Mouse (Mus musculus): ENCODE results near the gene Fam171a1. TPM values are rescaled to one million over a fixed set of nuclear protein-coding genes. Genes with fewer than 3 reads are reported as not detected.
"Not testable (repeated sequence)": the region's sequence is repeated elsewhere in the genome, so short reads cannot be mapped to it uniquely, and the experiment has no call there.

Gene Fam171a1
- polyA plus RNA-seq, 1 experiment = 21.7 TPM

GRCm38 (mm10) chr2:3168719-3169402 is 54.8 kb downstream of the Fam171a1 start:
- no peaks in the 10 kb centered on the region for H3K27me3 ChIP-seq (replicated peaks; ENCODE audit: control insufficient read depth, insufficient read depth, low read length)
- peaks cover 11% of the 10 kb centered on the region for H3K4me1 ChIP-seq (ENCODE audit: control insufficient read depth, insufficient read depth, low read length)
- TF ChIP-seq CTCF (conservative IDR thresholded peaks at IDR 0.05; ENCODE audit: insufficient read depth, insufficient read length, low read depth, low read length) (no peak), POLR2A (IDR thresholded peaks at IDR 0.05; ENCODE audit: low read depth, low read length) (no peak)
- H3K36me3 ChIP-seq (ENCODE audit: control insufficient read depth, insufficient read depth, low read length) = no peaks in the 10 kb centered on the region
- no peak overlapping the region for H3K4me3 ChIP-seq (ENCODE audit: insufficient read depth, low read depth, low read length)
- no peak overlapping the region for H3K27ac ChIP-seq (ENCODE audit: insufficient read depth, low read depth, low read length)
- DNase-seq = no peak
- WGBS = 86% methylated on average over 14 of the region's 14 CpGs

GRCm38 (mm10) chr2:3169403-3169747 is 55.4 kb downstream of the Fam171a1 start:
- peaks cover 11% of the 10 kb centered on the region for H3K4me1 ChIP-seq (ENCODE audit: control insufficient read depth, insufficient read depth, low read length)
- no peak overlapping the region for H3K27ac ChIP-seq (ENCODE audit: insufficient read depth, low read depth, low read length)
- H3K27me3 ChIP-seq (replicated peaks; ENCODE audit: control insufficient read depth, insufficient read depth, low read length) = no peaks in the 10 kb centered on the region
- H3K4me3 ChIP-seq (ENCODE audit: insufficient read depth, low read depth, low read length) = no peak overlapping the region
- WGBS = 87% methylated on average over 3 of the region's 3 CpGs
- H3K36me3 ChIP-seq (ENCODE audit: control insufficient read depth, insufficient read depth, low read length) = no peaks in the 10 kb centered on the region
- DNase-seq = no peak
- TF ChIP-seq CTCF (conservative IDR thresholded peaks at IDR 0.05; ENCODE audit: insufficient read depth, insufficient read length, low read depth, low read length) = no peak
- TF ChIP-seq POLR2A (IDR thresholded peaks at IDR 0.05; ENCODE audit: low read depth, low read length) = no peak

GRCm38 (mm10) chr2:3171774-3172173 is 57.8 kb downstream of the Fam171a1 start:
- no peak for TF ChIP-seq POLR2A (IDR thresholded peaks at IDR 0.05; ENCODE audit: low read depth, low read length)
- no peak for TF ChIP-seq CTCF (conservative IDR thresholded peaks at IDR 0.05; ENCODE audit: insufficient read depth, insufficient read length, low read depth, low read length)
- Histone ChIP-seq H3K4me3 (ENCODE audit: insufficient read depth, low read depth, low read length) (no peak overlapping the region), H3K27ac (ENCODE audit: insufficient read depth, low read depth, low read length) (no peak overlapping the region), H3K36me3 (ENCODE audit: control insufficient read depth, insufficient read depth, low read length) (no peaks in the 10 kb centered on the region), H3K4me1 (ENCODE audit: control insufficient read depth, insufficient read depth, low read length) (peaks cover 5% of the 10 kb centered on the region; the same call in 1 of the 2 replicates), H3K27me3 (replicated peaks; ENCODE audit: control insufficient read depth, insufficient read depth, low read length) (no peaks in the 10 kb centered on the region)
- 54% methylated on average over 3 of the region's 3 CpGs for WGBS
- no peak for DNase-seq

- H3K27me3 ChIP-seq (replicated peaks; ENCODE audit: control insufficient read depth, insufficient read depth, low read length) = no peaks in the 10 kb centered on the region
- H3K36me3 ChIP-seq (ENCODE audit: control insufficient read depth, insufficient read depth, low read length) = no peaks in the 10 kb centered on the region
- TF ChIP-seq CTCF (conservative IDR thresholded peaks at IDR 0.05; ENCODE audit: insufficient read depth, insufficient read length, low read depth, low read length) (no peak), POLR2A (IDR thresholded peaks at IDR 0.05; ENCODE audit: low read depth, low read length) (no peak)
- DNase-seq = peak; percentile 41
- peaks cover 5% of the 10 kb centered on the region; the same call in 1 of the 2 replicates for H3K4me1 ChIP-seq (ENCODE audit: control insufficient read depth, insufficient read depth, low read length)
- 30% methylated on average over 3 of the region's 3 CpGs for WGBS
- H3K27ac ChIP-seq (ENCODE audit: insufficient read depth, low read depth, low read length) = no peak overlapping the region
- H3K4me3 ChIP-seq (ENCODE audit: insufficient read depth, low read depth, low read length) = no peak overlapping the region
Measured at GRCm38 (mm10) chr2:3172656-3173055, 58.6 kb downstream of the Fam171a1 start.

- no peak for DNase-seq
- Histone ChIP-seq H3K4me1 (ENCODE audit: control insufficient read depth, insufficient read depth, low read length) (peaks cover 5% of the 10 kb centered on the region; the same call in 1 of the 2 replicates), H3K4me3 (ENCODE audit: insufficient read depth, low read depth, low read length) (no peak overlapping the region), H3K36me3 (ENCODE audit: control insufficient read depth, insufficient read depth, low read length) (no peaks in the 10 kb centered on the region), H3K27ac (ENCODE audit: insufficient read depth, low read depth, low read length) (no peak overlapping the region), H3K27me3 (replicated peaks; ENCODE audit: control insufficient read depth, insufficient read depth, low read length) (no peaks in the 10 kb centered on the region)
- TF ChIP-seq CTCF (conservative IDR thresholded peaks at IDR 0.05; ENCODE audit: insufficient read depth, insufficient read length, low read depth, low read length) (no peak), POLR2A (IDR thresholded peaks at IDR 0.05; ENCODE audit: low read depth, low read length) (no peak)
- 91% methylated on average over 5 of the region's 5 CpGs for WGBS
Measured at GRCm38 (mm10) chr2:3174890-3175289, 60.9 kb downstream of the Fam171a1 start.

- 98% methylated on average over 4 of the region's 4 CpGs for WGBS
- not testable (repeated sequence) for H3K4me1 ChIP-seq (ENCODE audit: control insufficient read depth, insufficient read depth, low read length); H3K27ac ChIP-seq (ENCODE audit: insufficient read depth, low read depth, low read length); H3K36me3 ChIP-seq (ENCODE audit: control insufficient read depth, insufficient read depth, low read length); H3K4me3 ChIP-seq (ENCODE audit: insufficient read depth, low read depth, low read length); DNase-seq; H3K27me3 ChIP-seq (replicated peaks; ENCODE audit: control insufficient read depth, insufficient read depth, low read length)
- peak; percentile 38 for TF ChIP-seq CTCF (conservative IDR thresholded peaks at IDR 0.05; ENCODE audit: insufficient read depth, insufficient read length, low read depth, low read length)
Measured at GRCm38 (mm10) chr2:3175988-3176387, 62.0 kb downstream of the Fam171a1 start.

- Histone ChIP-seq H3K4me3 (ENCODE audit: insufficient read depth, low read depth, low read length) (no peak overlapping the region), H3K27me3 (replicated peaks; ENCODE audit: control insufficient read depth, insufficient read depth, low read length) (no peaks in the 10 kb centered on the region), H3K4me1 (ENCODE audit: control insufficient read depth, insufficient read depth, low read length) (peaks cover 7% of the 10 kb centered on the region; the same call in 1 of the 2 replicates), H3K36me3 (ENCODE audit: control insufficient read depth, insufficient read depth, low read length) (no peaks in the 10 kb centered on the region), H3K27ac (ENCODE audit: insufficient read depth, low read depth, low read length) (no peak overlapping the region)
- DNase-seq = no peak
- no peak for TF ChIP-seq POLR2A (IDR thresholded peaks at IDR 0.05; ENCODE audit: low read depth, low read length)
- no peak for TF ChIP-seq CTCF (conservative IDR thresholded peaks at IDR 0.05; ENCODE audit: insufficient read depth, insufficient read length, low read depth, low read length)
- 85% methylated on average over 3 of the region's 3 CpGs for WGBS
Measured at GRCm38 (mm10) chr2:3176751-3177150, 62.7 kb downstream of the Fam171a1 start.
